Mouse (Mus musculus) lung, adult 2 months (tissue): ENCODE results near the gene Prkch. TPM values are rescaled to one million over a fixed set of nuclear protein-coding genes. Genes with fewer than 3 reads are reported as not detected.

Experiments used
- DNase-seq: peaks from one replicate; pipeline ENCODE4 v3.0.0; 2022
- H3K4me1 ChIP-seq: fragments of 200-500 bp; 2 replicates; pipeline ENCODE4 v1.6.1; 2011; ENCODE audit warnings: low read length; ENCODE audit not compliant: control insufficient read depth, insufficient read depth
- H3K4me3 ChIP-seq: fragments of 200-500 bp; replicated peaks from 2 replicates; pipeline ENCODE3; 2011; ENCODE audit warnings: low read depth, mild to moderate bottlenecking, control low read depth, low read length; ENCODE audit errors: extremely low read depth
- CTCF ChIP-seq: fragments of 200-500 bp; IDR thresholded peaks from 2 replicates; pipeline ENCODE4 v1.5.1; 2011; ENCODE audit warnings: mild to moderate bottlenecking, low read length, control low read depth; ENCODE audit not compliant: insufficient read depth
- POLR2A ChIP-seq: fragments of 200-500 bp; IDR thresholded peaks from 2 replicates; pipeline ENCODE4 v1.6.1; 2011; ENCODE audit warnings: low read depth, mild to moderate bottlenecking, control low read depth, low read length, borderline replicate concordance; ENCODE audit errors: extremely low read depth
- WGBS: fragments of 180-500 bp; shearing (Covaris S2); methylation state at CpG from one replicate; pipeline ENCODE4 v1.1.7; 2018; 5-methylcytosine and 5-hydroxymethylcytosine counted together
- polyA plus RNA-seq: library from polyadenylated mRNA; depleted of rRNA; stranded (reverse); fragments of >200 nt; gene quantifications from 2 replicates; pipeline ENCODE4 v1.2.3, GENCODE M21; 2012

The Prkch gene
- polyA plus RNA-seq, 1 experiment = 41.8 TPM

GRCm38 (mm10) chr12:73578141-73578540, 6.5 kb upstream of the Prkch start:
- Histone ChIP-seq H3K4me1 (peaks cover 6% of the 10 kb centered on the region), H3K4me3 (no peak overlapping the region)
- no peak for TF ChIP-seq POLR2A
- TF ChIP-seq CTCF = no peak
- no peak for DNase-seq
- 43% methylated on average over 6 of the region's 6 CpGs for WGBS

- Histone ChIP-seq H3K4me1 (peaks cover 12% of the 10 kb centered on the region), H3K4me3 (no peak overlapping the region)
- no peak for DNase-seq
- WGBS = 83% methylated on average over 7 of the region's 7 CpGs
- no peak for TF ChIP-seq CTCF
- no peak for TF ChIP-seq POLR2A
Measured at GRCm38 (mm10) chr12:73580811-73581210, 3.8 kb upstream of the Prkch start.

GRCm38 (mm10) chr12:73583318-73583717, 1.3 kb upstream of the Prkch start:
- DNase-seq = no peak
- Histone ChIP-seq H3K4me3 (no peak overlapping the region), H3K4me1 (peaks cover 5% of the 10 kb centered on the region)
- 50% methylated on average over 9 of the region's 9 CpGs for WGBS
- no peak for TF ChIP-seq POLR2A
- TF ChIP-seq CTCF = no peak

- 8% methylated on average over 33 of the region's 33 CpGs for WGBS
- Histone ChIP-seq H3K4me3 (peak overlapping the region; percentile 72), H3K4me1 (peaks cover 5% of the 10 kb centered on the region)
- peak; percentile 55 for DNase-seq
- TF ChIP-seq POLR2A = peak; percentile 40; the same call in 1 of the 2 replicates
- peak; percentile 65 for TF ChIP-seq CTCF
Measured at GRCm38 (mm10) chr12:73583813-73584609, 585 bp upstream of the Prkch start.

GRCm38 (mm10) chr12:73585241-73585801, 725 bp downstream of the Prkch start:
- Histone ChIP-seq H3K4me1 (peaks cover 5% of the 10 kb centered on the region), H3K4me3 (peak overlapping the region; percentile 72)
- peak; percentile 47 for DNase-seq
- under 1% methylated on average over 33 of the region's 33 CpGs for WGBS
- TF ChIP-seq CTCF (no peak), POLR2A (no peak)

- Histone ChIP-seq H3K4me1 (peaks cover 8% of the 10 kb centered on the region), H3K4me3 (peak overlapping the region; percentile 72)
- WGBS = 3% methylated on average over 7 of the region's 7 CpGs
- no peak for DNase-seq
- TF ChIP-seq POLR2A (no peak), CTCF (no peak)
Measured at GRCm38 (mm10) chr12:73585850-73586249, 1.3 kb downstream of the Prkch start.

GRCm38 (mm10) chr12:73587262-73587661, 2.7 kb downstream of the Prkch start:
- DNase-seq = no peak
- Histone ChIP-seq H3K4me1 (peaks cover 12% of the 10 kb centered on the region), H3K4me3 (peak overlapping the region; percentile 55)
- WGBS = 46% methylated on average over 3 of the region's 3 CpGs
- TF ChIP-seq POLR2A (no peak), CTCF (no peak)

- WGBS = 54% methylated on average over 15 of the region's 15 CpGs
Measured at GRCm38 (mm10) chr12:73590627-73591276, 6.2 kb downstream of the Prkch start.

GRCm38 (mm10) chr12:73591625-73592024, 7.0 kb downstream of the Prkch start:
- no peak overlapping the region for H3K4me3 ChIP-seq
- TF ChIP-seq CTCF (no peak), POLR2A (no peak)
- no peak for DNase-seq
- 43% methylated on average over 10 of the region's 11 CpGs for WGBS
- peaks cover 18% of the 10 kb centered on the region for H3K4me1 ChIP-seq

More at GRCm38 (mm10) chr12:73590627-73591276, 6.2 kb downstream of the Prkch start:
- no peak for DNase-seq
- H3K4me3 ChIP-seq = no peak overlapping the region
- peaks cover 18% of the 10 kb centered on the region for H3K4me1 ChIP-seq
- peak; percentile 49; the same call in 1 of the 2 replicates for TF ChIP-seq POLR2A
- no peak for TF ChIP-seq CTCF
